Mouse (Mus musculus): ENCODE results near the gene Gdf2.

Gene Gdf2

DNA sequence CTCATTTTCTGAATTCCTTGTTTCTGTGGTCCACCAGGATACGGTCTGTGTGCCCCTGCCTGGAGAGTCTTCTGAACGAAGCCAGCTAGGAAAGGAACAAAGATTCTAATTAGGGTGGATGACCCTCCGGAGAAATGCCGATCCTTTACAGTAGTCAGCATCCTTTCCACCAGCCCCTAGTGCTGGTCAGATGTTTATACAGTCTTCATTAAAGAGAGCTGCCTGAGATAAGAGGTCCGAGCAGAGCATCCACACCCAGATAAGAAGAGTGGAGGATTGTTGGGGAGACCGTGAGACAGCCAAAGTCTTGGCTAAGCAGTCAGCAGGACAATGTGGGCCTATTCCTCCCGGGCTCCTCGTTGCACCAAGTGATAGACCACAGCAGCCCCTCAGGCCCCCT is at the start of gene Gdf2:
TSS of gene Gdf2 (plus strand) at position 301 of the 400 bp plus-strand sequence.
- no peak for DNase-seq (ENCODE audit: low spot score in 2 of 2)

DNA sequence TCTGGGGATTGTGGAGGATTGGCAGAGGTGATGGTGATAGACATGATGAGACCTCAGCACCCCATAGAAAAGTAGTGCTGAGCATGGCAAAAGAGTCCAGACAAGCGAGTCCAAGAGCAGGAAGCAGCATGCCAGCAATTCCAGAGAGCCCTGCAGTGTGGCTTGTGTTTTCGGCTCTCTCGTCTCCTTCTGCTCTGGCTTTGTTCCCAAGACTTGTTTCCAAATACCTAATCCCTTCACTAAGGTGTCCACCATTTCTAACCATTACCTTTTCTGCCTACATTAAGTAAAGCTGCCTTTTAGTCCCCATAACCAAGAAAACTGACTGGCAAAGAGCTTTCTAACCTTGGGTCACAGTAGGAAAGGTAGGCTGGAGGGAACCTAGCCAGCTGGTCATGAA is 49.3 kb upstream of the Gdf2 start:
- no peak for DNase-seq (ENCODE audit: low spot score in 2 of 2)

DNA sequence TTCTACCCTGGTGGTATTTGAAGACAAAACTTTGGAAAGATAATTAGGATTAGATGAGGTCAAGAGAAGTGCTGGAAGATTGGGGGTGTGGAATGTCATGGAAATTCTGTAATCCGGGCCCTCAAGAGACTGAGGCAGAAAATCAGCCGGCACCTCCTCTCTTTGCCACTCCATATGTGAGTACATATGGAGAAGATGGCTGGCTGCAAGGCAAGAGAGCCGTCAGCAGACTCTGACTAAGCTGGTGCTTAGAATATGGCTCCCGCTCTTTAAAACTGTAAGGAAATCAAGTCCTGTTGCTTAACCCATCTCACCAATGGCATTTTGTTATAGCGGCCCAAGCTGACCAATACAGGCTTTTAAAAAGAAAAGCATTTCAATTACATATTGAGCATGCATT is 45.1 kb upstream of the Gdf2 start:
- DNase-seq (ENCODE audit: low spot score in 2 of 2) = no peak

DNA sequence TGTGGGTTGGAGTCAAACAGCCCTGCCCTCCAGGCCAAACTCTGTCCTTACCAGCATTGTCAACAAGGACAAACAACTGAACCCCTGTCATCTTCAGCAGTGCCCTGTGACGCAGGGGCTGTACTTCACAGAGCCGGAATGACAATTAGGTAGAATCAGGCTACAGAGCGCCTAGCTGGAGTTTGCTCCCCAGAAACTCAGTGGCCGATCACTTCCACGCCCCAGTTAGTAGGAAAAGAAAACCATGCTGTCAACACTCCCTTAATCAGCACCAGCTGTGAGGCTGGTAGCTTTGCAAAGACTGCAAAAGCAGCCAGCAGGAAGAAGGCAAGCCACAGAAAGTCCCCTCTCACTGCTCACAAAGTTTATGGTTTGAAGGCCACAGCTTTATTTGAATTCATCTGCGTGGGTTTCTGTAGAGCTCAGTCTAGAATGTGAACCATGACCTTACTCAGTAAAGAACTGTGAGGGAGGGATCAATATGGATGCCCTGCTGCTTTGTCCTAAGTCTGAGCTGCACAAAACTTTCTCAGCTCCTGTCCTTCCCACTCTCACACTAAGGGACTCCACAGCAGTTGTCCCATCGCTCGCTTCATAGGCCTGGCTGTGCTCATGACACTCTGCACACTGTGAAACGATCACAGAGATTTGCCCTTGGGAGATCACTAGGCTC is 44.1 kb upstream of the Gdf2 start:
- DNase-seq (ENCODE audit: low spot score in 2 of 2) = no peak

DNA sequence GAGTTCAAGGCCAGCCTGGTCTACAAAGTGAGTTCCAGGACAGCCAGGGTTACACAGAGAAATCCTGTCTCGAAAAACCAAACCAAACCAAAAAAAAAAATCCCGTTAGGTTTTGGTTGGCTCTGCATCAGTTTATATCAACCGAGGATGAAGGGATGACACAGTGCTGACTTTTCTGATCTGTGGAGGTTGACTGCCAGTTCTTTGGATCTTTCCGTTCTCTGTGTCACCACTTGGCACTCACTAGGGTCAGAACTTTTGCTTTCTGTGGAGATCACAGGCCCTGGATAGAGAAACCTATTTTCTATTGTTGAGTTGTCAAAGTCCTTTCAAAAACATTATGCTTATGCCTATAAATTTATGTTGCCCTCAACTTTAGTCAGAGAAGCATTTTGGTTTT is 38.1 kb upstream of the Gdf2 start:
- DNase-seq (ENCODE audit: low spot score in 2 of 2) = no peak

DNA sequence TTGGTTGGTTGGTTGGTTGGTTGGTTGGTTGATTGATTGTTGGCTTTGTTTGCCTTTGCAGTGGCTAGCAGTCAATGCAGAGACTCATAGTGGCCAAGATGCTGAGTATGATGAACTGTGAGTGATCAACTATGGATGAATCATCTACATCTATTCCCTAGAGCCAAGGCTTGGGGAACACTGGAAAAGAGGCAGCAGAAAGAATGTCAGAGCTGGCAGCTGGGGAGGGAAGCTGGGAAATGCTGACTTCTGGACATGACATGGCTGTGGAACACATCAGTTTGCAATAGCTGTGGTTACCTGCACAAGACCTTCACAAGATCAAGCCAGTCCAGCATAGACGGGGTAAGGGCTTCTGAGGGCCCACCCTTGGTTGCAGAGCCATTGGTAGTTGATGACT is 37.6 kb upstream of the Gdf2 start:
- DNase-seq (ENCODE audit: low spot score in 2 of 2) = no peak

DNA sequence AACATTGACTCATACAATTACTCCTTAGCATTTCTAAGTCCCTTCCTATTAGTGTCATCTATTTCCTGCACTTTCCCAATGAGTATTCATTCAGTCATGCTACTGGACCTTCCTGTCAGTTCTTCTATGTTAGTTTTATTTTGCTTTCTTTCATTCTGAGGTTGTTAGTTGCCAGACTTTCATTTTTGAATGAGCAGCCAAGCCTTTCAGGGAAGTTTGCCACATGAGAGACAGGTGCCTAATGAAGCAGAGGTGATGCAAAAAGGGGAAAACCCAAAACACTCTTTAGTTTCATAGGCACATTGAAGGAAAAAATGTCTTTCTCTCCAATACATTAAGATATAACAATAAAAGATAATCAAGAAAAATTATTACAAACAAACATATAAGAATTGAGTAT is 36.0 kb upstream of the Gdf2 start:
- DNase-seq (ENCODE audit: low spot score in 2 of 2) = no peak

DNA sequence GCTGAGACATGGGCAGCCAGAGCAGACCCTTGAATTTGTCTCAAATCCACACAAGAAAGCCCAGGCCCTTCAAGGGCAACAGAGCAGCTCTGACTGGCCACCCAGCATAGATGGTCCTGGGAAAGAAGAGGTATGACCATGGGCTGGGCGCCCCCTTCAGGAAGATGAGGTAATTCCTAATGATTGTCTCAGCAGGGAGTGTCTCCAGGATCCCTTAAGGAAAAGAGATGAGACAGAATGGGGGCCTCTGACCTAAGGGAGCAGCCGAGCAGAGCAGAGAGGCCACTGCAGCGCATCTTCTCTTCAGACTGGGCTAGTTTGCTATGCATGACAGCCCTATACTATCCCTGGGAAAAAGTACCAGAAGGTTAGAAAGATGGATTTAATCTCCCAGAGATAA is 27.1 kb upstream of the Gdf2 start:
- no peak for DNase-seq (ENCODE audit: low spot score in 2 of 2)

DNA sequence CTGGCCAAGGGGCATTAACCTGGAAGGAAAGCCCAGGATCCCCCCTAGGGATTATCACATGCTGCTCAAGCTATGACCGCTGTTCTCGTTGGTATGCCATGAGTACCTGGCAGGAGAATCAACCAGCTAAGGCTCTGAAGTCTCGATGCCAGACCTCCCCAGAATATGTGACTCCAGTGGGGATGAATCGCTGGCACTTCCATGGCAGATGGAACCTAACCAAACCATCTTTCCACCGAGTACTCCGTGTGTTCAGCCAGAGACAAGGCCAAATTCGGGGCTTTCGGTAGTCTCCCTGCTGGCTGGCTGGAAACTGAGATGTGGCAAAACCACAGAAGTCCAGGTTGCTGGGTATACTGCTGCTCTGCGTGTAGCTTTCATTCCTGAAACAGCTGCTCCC is 26.6 kb upstream of the Gdf2 start:
- no peak for DNase-seq (ENCODE audit: low spot score in 2 of 2)

DNA sequence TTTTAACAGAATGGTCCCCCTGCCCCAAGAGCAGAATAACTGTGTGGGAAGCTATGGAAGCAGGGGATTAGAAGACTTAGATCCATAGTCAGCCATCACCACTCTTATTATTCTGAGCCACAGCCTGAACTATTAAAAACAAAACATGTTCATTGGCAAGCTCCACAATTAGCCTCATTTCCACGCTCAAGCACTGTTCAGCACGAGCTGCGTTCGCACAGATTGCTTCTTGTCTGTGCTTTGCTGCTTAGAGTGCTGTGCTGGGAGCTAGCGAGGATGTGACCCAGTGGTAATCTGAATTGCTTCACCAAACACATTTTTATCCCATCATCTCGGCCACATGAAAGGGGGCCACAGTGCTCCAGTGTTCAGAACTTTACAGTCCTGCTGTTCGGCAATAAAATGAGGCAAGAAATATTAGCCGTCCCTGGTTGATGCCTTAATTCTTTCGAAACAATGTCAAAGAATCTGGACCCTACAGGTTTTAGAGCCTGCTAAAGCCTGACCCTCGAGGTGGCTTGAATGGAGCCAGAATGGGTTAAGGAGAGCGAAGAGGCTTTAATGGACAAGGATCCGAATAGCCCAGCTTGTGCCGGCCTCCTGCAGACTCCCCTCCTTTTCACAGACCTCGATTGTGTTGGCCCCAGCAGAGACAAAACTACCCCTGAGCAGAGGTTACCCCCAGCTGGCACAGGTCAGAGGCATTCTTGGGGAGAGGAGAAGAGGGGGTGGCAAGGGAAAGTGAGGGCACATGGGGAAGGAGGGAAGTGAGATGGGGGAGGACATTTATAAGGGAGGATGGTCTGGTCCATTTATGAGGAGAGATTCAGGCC is 19.9 kb upstream of the Gdf2 start:
- DNase-seq (ENCODE audit: low spot score in 2 of 2) = no peak

DNA sequence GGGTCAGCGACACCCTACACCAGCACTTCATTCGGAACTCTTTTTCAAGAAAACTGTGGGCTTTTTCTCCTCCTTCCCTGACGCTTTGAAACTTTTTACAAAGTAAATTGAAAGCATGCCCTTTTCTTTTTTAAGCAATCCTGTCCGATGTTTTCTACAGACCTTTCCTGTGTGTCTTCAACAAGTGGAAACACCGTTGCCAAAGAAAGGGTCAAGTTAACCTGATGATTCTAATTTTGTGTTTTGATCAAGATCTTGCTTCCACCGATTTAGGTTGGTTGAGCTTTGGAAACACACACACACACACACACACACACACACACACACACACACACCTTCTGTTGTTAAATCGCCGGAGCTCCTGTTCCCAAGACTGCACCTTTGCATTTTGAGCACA is 18.1 kb upstream of the Gdf2 start:
- DNase-seq (ENCODE audit: low spot score in 2 of 2) = no peak

DNA sequence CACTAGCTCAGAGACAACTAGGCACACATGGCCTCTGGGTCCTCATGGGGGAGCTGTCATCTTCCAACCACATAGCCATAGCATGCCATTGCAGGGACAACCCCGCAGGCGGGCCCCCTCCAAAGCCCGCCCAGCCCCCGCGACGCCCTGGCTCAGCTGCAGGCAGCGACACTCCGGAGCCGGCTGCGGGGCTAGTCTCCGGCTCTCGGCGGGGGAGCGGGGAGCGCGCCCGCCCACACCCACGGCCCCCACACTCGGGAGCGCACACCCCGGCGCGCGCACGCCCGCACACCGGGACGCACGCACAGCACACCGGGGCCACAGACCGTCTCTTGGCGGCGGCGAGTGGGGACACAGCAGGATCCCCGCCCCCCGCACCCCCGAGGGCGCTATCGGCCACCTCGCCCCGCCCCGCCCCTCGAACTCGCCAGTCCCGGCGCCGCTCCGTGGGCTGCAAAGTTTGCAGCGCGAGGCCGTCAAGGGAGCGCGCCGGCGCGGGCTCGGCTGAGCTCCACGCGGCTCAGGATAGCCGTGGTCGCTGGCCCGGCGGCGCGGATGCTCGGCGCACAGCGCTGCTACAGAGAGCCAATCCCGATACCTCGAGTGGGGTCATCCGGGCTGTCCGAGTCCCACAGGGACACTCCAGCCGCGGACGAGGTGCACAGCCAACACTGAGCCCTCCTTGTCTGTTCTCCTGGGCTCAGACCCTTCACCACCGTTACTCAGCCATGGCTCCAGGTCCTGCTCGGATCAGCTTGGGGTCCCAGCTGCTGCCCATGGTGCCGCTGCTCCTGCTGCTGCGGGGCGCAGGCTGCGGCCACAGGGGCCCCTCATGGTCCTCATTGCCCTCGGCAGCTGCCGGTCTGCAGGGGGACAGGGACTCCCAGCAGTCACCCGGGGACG is 17.4 kb upstream of the Gdf2 start, which contains the start of gene Gdf10:
TSS of gene Gdf10 (plus strand) at position 420 of the 903 bp plus-strand sequence.
- no peak for DNase-seq (ENCODE audit: low spot score in 2 of 2)

DNA sequence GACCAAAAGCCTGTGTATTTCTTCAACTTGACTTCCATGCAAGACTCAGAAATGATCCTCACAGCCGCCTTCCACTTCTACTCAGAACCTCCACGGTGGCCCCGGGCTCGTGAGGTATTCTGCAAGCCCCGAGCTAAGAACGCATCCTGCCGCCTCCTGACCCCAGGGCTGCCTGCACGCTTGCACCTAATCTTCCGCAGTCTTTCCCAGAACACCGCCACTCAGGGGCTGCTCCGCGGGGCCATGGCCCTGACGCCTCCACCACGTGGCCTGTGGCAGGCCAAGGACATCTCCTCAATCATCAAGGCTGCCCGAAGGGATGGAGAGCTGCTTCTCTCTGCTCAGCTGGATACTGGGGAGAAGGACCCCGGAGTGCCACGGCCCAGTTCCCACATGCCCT is 9.0 kb upstream of the Gdf2 start:
- DNase-seq (ENCODE audit: low spot score in 2 of 2) = no peak

DNA sequence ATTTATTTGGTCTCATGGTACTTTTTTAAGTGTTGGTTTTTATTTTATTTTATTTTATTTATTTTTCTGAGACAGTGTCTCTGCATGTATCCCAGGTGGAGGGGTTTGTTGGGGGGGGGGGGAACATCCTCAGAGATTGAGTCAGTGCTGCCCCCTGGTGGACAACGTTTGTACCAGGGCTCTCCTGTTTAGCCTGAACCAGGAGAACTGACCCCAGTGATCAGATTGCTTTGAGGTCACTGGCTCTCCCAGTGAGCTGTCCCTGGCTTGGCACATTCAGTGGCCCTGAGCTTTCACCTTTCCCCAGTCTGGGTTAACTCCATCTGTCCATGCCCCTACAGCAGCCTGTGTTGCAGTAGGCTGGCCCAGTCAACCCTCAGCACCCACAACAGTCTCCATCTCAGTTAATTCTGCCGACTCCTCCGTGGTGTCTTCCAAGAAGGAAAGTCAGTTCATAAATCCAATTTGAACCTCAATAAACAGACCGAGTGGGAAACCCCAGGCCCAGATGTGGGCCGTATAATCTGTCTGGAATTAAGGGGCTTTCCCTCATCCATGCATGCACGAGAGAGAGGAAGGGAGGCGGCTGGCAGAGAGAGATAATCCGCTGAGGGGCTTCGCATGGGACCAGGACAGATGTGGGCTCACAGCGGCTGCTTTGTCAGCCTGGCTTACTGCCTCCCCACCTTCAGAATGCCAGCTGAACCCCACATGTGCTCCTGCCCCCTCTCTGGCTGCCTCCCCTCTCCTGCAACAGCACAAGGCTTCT is 7.7 kb upstream of the Gdf2 start:
- peak in 1 of 2 experiments; percentile 39 for DNase-seq (ENCODE audit: low spot score in 2 of 2)

DNA sequence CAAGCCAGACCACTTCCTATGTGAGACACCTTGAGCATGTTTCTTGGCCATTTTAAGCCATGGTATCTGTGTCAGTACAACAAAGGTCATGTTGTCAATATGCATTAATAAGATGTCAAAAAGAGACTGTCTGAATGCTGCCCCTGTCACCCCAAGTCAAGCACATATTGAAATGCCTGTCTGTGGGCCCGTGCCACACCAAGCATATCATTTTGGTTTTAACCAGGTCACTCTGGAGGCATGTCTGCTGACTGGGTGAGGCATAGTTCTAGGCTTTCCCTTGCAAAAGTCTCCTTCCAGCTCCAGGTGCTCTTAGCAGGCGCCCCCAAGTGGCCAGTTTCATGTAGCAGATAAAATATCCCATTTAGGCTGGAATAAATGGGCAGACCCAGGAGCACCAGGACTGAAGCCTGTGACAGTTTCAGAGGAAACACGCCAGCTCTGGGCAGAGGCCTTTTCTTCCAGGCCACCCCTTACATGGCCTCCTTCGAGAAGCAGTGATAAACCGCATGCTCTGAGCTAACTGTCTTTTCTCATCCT is 7.0 kb upstream of the Gdf2 start:
- DNase-seq (ENCODE audit: low spot score in 2 of 2) = no peak

DNA sequence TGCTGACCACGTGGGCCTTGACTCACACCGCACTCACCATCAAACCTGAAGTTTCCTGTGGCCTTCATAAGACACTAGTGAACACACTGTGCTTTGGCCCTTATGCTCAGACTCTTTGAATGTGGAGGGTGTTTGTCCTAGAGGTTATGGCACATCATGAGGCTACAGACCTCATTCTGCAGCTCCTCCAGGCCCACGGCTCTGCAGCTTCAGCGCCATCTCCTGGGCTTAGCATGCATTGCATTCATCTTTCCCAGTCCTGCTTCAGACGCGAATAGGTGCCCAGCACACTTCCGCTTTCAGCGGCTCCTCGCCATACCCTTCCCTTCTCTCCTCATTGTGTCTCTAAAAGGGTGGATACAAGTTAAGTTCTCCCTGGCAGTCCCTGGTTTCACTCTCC is 1.7 kb upstream of the Gdf2 start:
- no peak for DNase-seq (ENCODE audit: low spot score in 2 of 2)

DNA sequence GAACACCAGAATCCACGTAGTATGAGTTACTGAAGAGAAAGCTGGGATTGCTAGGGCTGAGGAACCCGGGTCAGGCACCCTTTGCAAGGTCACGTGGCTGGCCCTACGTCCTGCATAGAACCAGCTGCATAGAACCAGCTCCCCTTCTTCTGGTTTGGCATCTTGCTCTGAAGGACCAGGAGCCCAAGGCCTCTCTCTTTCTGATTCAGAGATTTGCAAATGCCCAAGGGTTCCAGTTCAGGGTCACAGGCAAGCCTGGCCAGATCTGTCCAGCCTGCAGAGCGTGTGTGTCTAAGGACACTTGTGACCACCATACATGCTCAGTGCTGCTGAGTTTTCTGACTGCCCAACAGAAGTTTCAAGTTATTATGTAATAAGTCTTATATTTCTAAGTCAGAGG is 1.4 kb downstream of the Gdf2 start:
- DNase-seq (ENCODE audit: low spot score in 2 of 2) = no peak

DNA sequence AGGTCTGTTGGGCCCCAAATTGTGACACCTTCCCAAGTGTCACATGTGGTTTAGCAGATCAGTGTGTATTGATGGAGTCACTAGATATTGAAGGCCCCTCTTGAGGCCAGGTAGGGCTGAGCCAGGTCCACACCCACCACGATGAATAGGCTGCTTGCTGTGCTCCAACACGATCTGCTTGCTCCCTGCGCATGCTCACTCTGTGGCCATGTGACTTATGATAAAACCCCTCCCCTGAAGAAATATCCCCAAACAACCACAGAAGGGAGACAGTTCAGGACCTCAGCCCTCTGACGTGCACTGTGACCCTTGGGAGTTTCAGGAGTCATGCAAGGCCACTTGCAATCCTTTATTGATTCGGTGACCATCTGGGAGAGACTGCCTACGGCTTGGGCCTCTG is 5.3 kb downstream of the Gdf2 start:
- no peak for DNase-seq (ENCODE audit: low spot score in 2 of 2)

DNA sequence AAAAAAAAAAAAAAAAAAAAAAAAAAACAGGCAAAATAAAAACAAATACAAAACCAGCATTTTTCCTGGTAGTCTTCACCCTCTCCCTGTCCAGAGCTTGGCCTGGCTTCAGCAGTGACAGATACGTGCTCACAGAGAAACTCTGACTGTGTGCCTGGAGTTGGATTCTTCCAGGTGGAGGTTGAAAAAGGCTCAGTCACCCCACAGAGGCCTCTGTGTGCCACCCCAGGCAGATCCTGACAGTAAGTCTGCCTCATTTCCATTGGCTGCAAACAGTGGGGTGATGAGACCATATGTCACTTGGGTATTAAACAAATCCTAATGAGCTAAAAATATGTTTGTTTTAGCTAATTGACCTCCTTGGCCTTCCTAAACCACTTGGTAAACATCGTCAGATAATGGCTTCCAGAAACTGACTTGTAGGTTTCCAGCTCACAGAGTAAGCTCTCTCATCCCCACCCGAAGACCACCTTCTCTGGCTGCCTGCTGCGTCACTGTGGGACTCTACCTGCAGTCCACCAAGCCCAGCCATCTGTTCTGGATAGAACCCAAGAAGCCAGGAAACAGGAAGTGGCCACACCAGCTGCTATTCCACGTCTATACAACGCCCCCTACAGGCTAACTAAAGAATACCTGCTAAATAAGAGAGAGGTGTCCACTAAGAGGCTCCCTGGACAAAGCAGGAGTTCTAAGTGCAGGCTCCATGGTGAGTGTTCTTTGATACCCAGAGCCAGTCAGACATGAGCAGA is 11.6 kb downstream of the Gdf2 start:
- no peak for DNase-seq (ENCODE audit: low spot score in 2 of 2)

DNA sequence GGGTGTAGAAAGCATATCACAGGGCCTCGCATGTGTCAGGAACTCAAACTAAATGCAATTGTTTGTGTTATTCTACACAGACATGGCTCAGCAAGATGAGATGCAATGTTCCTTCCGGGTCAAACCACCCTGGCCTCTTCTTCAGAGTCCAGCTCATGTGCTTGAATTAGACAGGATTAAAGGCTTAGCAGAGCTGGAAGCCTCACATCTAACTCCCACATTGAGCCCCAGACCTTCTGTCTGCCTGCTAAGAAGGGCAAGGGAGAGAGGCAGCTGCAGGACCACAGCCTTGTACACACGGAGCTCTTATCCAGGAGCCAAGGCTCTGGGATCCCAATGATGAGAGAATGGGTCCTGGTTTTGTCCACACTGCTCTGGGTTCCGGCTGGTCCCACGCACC is 12.9 kb downstream of the Gdf2 start, which contains the start of gene Rbp3:
TSS of gene Rbp3 (plus strand) at position 243 of the 400 bp plus-strand sequence.
- DNase-seq (ENCODE audit: low spot score in 2 of 2) = no peak
